Comparison of ENCODE assay signal across 32 mouse cellular contexts in the genomic region with DNA sequence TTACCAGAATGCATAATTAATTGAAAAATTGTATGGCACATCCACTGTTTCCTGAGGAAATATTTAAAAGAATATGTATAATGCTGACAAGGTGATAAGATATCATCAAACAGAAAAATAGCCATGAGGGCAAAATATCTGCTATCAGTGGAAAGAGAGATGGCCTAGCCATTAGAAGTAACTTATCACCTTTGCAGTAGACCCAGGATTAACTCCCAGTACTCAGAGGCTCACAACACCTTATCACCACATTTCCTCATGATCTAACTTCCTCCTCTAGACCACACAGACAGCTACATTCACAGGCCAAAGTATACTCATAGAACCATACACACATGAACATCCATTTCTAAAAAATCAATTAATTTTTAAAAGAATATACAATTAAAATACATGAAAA.
"Had no signal": no experiment of that assay in that cellular context is flagged by ENCODE, and none has a peak within 500 bp of the region (broad histone marks: within the 10 kb centered on the region; RNA-seq: fewer than 3 reads in every experiment).

No protein-coding gene starts in this region.

- H3K36me3 ChIP-seq: heart, embryonic 13.5 days; heart, embryonic 15.5 days; hindbrain, embryonic 10.5 days; hindbrain, embryonic 12.5 days; hindbrain, embryonic 13.5 days; hindbrain, embryonic 15.5 days; intestine, embryonic 15.5 days; kidney, embryonic 15.5 days had no signal

- H3K9ac ChIP-seq: heart, embryonic 13.5 days; heart, embryonic 15.5 days; hindbrain, embryonic 12.5 days; hindbrain, embryonic 13.5 days; hindbrain, embryonic 14.5 days; hindbrain, embryonic 15.5 days; intestine, embryonic 15.5 days; kidney, embryonic 15.5 days had no signal

- H3K27me3 ChIP-seq: heart, embryonic 13.5 days; heart, embryonic 15.5 days; hindbrain, embryonic 12.5 days; hindbrain, embryonic 13.5 days; hindbrain, embryonic 15.5 days; intestine, embryonic 15.5 days; kidney, embryonic 15.5 days had no signal

- H3K4me3 ChIP-seq: heart, embryonic 13.5 days; heart, embryonic 15.5 days; hindbrain, embryonic 10.5 days; hindbrain, embryonic 12.5 days; hindbrain, embryonic 13.5 days; hindbrain, embryonic 15.5 days; intestine, embryonic 15.5 days; kidney, embryonic 15.5 days; layer of hippocampus, adult 2 months; left cerebral cortex, adult 2 months had no signal

- H3K9me3 ChIP-seq: heart, embryonic 13.5 days; heart, embryonic 15.5 days; hindbrain, embryonic 10.5 days; hindbrain, embryonic 12.5 days; hindbrain, embryonic 13.5 days; hindbrain, embryonic 15.5 days; intestine, embryonic 15.5 days; kidney, embryonic 15.5 days had no signal

- H3K4me1 ChIP-seq: heart, embryonic 13.5 days; heart, embryonic 15.5 days; hindbrain, embryonic 10.5 days; hindbrain, embryonic 12.5 days; hindbrain, embryonic 13.5 days; hindbrain, embryonic 15.5 days; intestine, embryonic 15.5 days; kidney, embryonic 15.5 days had no signal

- H3K27ac ChIP-seq: heart, embryonic 13.5 days; heart, embryonic 15.5 days; hindbrain, embryonic 10.5 days; hindbrain, embryonic 12.5 days; hindbrain, embryonic 13.5 days; hindbrain, embryonic 14.5 days; hindbrain, embryonic 15.5 days; hindbrain, postnatal 0 days; intestine, embryonic 15.5 days; kidney, embryonic 15.5 days; kidney, postnatal 0 days; layer of hippocampus, adult 2 months; left cerebral cortex, adult 2 months had no signal

- DNase-seq: heart, postnatal 10 days; heart, postnatal 14 days; heart, postnatal 36 days; heart, postnatal 4 days; kidney, adult 11 months; kidney, adult 2 months; kidney, adult 8-10 months; kidney, adult 9 months; kidney, postnatal 10 days; kidney, postnatal 14 days; kidney, postnatal 25 days; kidney, postnatal 36 days; kidney, postnatal 4 days; layer of hippocampus, adult 9-11 months; layer of hippocampus, postnatal 36 days had no signal

- ATAC-seq: hindbrain, embryonic 16.5 days; hindbrain, postnatal 0 days; inflammation-experienced regulatory T-cells, adult 6 months; intestine, embryonic 15.5 days; intestine, embryonic 16.5 days; intestine, postnatal 0 days had no signal
